Mouse (Mus musculus) erythroblast, embryonic 14.5 days (primary cell): ENCODE measurements at regions not wholly inside any gene's neighbourhood (a gene's known extent, or its start where the extent isn't known, plus 50 kb on each side); places are given as distances from the start of the nearest gene placed in this dataset.

Source experiments
- GATA1 ChIP-seq: IDR thresholded peaks from 2 replicates; pipeline ENCODE4 v1.6.1; 2012; ENCODE audit warnings: low read length, inconsistent platforms, mixed read lengths
- TAL1 ChIP-seq: IDR thresholded peaks from 3 replicates; pipeline ENCODE4 v1.6.1; 2012; ENCODE audit warnings: low read length, inconsistent platforms, mixed read lengths

- TF ChIP-seq GATA1 (no peak), TAL1 (no peak)
Observed at GRCm38 (mm10) chr1:158161533-158161932, 194.6 kb downstream of the Brinp2 start.
